Comparison of ENCODE assay signal across 10 mouse cellular contexts in the genomic region with DNA sequence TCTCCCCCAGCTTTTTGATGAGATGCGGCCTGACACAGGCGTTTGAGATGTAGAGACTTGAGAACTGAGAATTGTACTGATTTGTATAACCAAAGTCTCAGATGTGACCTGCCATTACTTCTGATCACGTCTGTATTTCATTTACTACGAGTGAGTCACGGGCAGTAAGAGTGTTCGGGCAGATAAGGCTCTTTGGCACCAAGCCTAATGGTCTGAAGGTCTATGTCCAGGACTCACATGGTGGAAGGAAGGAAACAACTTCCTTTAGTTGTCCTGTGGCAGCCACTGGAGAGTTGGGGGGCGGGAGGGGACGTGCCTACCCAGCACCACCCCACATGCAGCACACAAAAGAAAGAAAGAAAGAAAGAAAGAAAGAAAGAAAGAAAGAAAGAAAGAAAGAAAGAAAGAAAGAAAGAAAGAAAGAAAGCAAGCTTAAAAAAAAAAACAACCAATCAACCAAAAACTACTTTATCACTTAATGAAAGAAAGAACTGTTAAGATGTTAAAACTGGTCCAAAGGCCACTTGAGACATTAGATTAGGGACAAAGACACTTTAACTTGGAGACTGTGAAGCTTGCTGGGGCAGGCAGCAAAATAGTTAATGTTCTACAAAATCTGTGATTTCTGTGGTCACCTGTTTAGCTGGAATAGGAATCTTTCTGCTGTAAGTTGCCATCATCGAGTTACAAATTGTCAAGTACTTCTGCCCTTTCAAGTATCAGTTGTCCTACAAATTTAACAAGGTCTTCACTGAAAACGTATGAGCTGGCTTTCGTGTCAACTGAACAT. TPM values are rescaled to one million over a fixed set of nuclear protein-coding genes. Genes with fewer than 3 reads are reported as not detected.
DNase-seq lines count a peak whose midpoint lies in the region; ATAC-seq and TF ChIP-seq lines count a peak whose summit lies in the region.
"Had no signal": no experiment of that assay in that cellular context is flagged by ENCODE, and none has a peak within 500 bp of the region (broad histone marks: within the 10 kb centered on the region; RNA-seq: fewer than 3 reads in every experiment).

No protein-coding gene starts in this region.

- TF ChIP-seq CTCF in heart, postnatal 0 days (IDR thresholded peaks at IDR 0.05; ENCODE audit: low read depth), result no peak

- no peak overlapping the region for H3K4me2 ChIP-seq in heart, postnatal 0 days (ENCODE audit: low read depth, low read length)
- H3K4me2 ChIP-seq: embryonic facial prominence, embryonic 13.5 days had no signal

- ATAC-seq in heart, postnatal 0 days (ENCODE audit: insufficient read depth, low read depth), result peak; percentile 68; the same call in 1 of the 2 replicates

- TF ChIP-seq EP300 in heart, postnatal 0 days (IDR thresholded peaks at IDR 0.05; ENCODE audit: low read depth), result no peak; the same call in 1 of the 2 replicates

- peak; percentile 79 for DNase-seq in 3T3-L1 (ENCODE audit: low read depth, low spot score)
- peak; percentile 81 for DNase-seq in NIH3T3 (ENCODE audit: low read depth)
- peak; percentile 66 for DNase-seq in heart, postnatal 0 days (ENCODE audit: low spot score)
- peak; percentile 80 for DNase-seq in kidney, postnatal 14 days
- DNase-seq in thymus, postnatal 10 days (ENCODE audit: low spot score in 2 of 2), result no peak
- DNase-seq in layer of hippocampus, adult 9-11 months, result no peak
- DNase-seq in cerebellum, adult 18-20 months, result no peak
- DNase-seq in left cerebral cortex, adult 8-10 months (ENCODE audit: low spot score in 2 of 2), result no peak
- DNase-seq: thymus, adult 18-20 months had no signal

- H3K36me3 ChIP-seq in heart, postnatal 0 days (replicated peaks; ENCODE audit: control insufficient read depth, insufficient read depth, low read length), result no peaks in the 10 kb centered on the region

- WGBS in heart, postnatal 0 days, result 47% methylated on average over 11 of the region's 11 CpGs

- no peak overlapping the region for H3K9ac ChIP-seq in heart, postnatal 0 days (replicated peaks; ENCODE audit: low read depth, low read length)
- H3K9ac ChIP-seq: embryonic facial prominence, embryonic 13.5 days had no signal

- H3K9me3 ChIP-seq in heart, postnatal 0 days (replicated peaks; ENCODE audit: control insufficient read depth, low read length), result no peaks in the 10 kb centered on the region
- H3K9me3 ChIP-seq: embryonic facial prominence, embryonic 13.5 days had no signal

- H3K4me3 ChIP-seq in heart, postnatal 0 days (ENCODE audit: low read depth, low read length), result no peak overlapping the region
- H3K4me3 ChIP-seq: embryonic facial prominence, embryonic 13.5 days had no signal

- peaks cover 13% of the 10 kb centered on the region for H3K4me1 ChIP-seq in heart, postnatal 0 days (ENCODE audit: control insufficient read depth, insufficient read depth)
- H3K4me1 ChIP-seq: embryonic facial prominence, embryonic 13.5 days had no signal

- no peaks in the 10 kb centered on the region for H3K27me3 ChIP-seq in heart, postnatal 0 days (ENCODE audit: control insufficient read depth, insufficient read depth, low read length)
- H3K27me3 ChIP-seq: embryonic facial prominence, embryonic 13.5 days had no signal

- peak overlapping the region; percentile 80 for H3K27ac ChIP-seq in heart, postnatal 0 days (ENCODE audit: low read depth)
- H3K27ac ChIP-seq: embryonic facial prominence, embryonic 13.5 days had no signal

RNA-seq across cellular contexts. Expression of a gene that starts 24.1 kb away (rescaled TPM):
- 2,627 and 2,715 TPM in 2 replicates for total RNA-seq in heart, postnatal 0 days (2014; rRNA removed; ENCODE audit: low replicate concordance)
- polyA plus RNA-seq in heart, postnatal 0 days (2015; fragmentation: Nextera tagmentation; extraction: Ambion mirVana), result 1,298 and 1,386 TPM in 2 replicates
- 1,000 to 10,000 TPM; 1,516 to 1,907 (median 1,709) TPM for total RNA-seq in left cerebral cortex, adult 8-10 months (2022)

Comparison
In these comparisons a context has a peak if more than half of its experiments do, and no peak if none do; other contexts are left out.
1. DNase-seq: peak in 3T3-L1 (single experiment), NIH3T3 (single experiment), heart, postnatal 0 days (single experiment) and kidney, postnatal 14 days (single experiment); none in thymus, postnatal 10 days (0 of 2), layer of hippocampus, adult 9-11 months (single experiment), cerebellum, adult 18-20 months (0 of 2) and left cerebral cortex, adult 8-10 months (0 of 2).